Mouse (Mus musculus) megakaryocyte, embryonic 14.5 days (primary cell): ENCODE measurements around the gene Hoxb7.

Experiments used
- FLI1 ChIP-seq: IDR thresholded peaks from 2 replicates; pipeline ENCODE4 v1.6.1; 2012; ENCODE audit warnings: low read length, inconsistent platforms, mixed read lengths
- GATA1 ChIP-seq: IDR thresholded peaks from 3 replicates; pipeline ENCODE4 v1.6.1; 2012; ENCODE audit warnings: mixed read lengths, low read length, inconsistent platforms, borderline replicate concordance

DNA sequence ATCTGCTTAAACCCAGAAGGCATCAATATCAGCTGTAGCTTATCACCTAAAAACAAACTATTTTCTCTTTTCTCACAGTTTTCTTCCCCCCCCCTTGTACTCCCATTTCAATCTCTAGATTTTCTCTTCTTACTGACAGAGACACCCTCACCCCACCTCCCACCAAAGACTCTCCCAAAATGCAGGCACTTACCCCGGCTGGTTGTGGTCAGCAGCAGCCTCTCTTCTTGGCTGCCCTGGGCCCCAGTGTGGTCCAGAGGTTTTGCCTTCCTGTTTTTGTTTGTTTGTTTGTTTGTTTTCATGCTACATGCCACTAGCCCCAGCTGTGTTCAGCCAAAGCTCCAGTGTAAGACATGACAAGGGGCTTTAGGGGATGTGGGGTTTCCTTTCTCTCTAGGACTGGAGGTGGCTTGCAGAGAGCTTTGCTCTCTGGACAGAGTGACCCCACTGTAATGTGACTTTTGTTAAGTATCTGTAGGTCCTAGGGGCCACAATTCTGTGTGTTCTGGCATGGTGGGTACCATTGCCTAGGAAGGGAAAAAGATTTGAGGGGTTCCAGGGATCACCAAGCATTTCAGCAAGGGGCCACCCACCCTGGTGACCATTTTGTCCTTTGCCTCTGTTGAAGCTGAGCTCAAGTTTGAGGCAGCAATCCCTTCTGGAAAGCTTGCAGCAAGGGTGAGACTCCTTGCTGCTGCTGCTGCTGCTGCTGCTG lies 18.2 kb upstream of the Hoxb7 start:
- TF ChIP-seq GATA1 = no peak
- TF ChIP-seq FLI1 = no peak
